Mouse (Mus musculus) neural tube, embryonic 13.5 days (tissue): ENCODE measurements around the gene Tmem131l. TPM values are rescaled to one million over a fixed set of nuclear protein-coding genes. Genes with fewer than 3 reads are reported as not detected.

Source experiments
- ATAC-seq: fragments of 200-750 bp; cut with Nextera tagmentation; 2 replicates; pipeline ENCODE4 v1.8.0; 2017; ENCODE audit warnings: low read depth, mild to moderate bottlenecking, moderate TSS enrichment, moderate library complexity
- H3K27ac ChIP-seq: fragments of 300-500 bp; sonication (generic); replicated peaks from 2 replicates; pipeline ENCODE4 v1.5.1; 2015; ENCODE audit warnings: moderate library complexity, mild to moderate bottlenecking, inconsistent platforms
- H3K27me3 ChIP-seq: fragments of 300-500 bp; sonication (generic); 2 replicates; pipeline ENCODE4 v1.6.1; 2015; ENCODE audit warnings: mild to moderate bottlenecking, inconsistent platforms
- H3K36me3 ChIP-seq: fragments of 300-500 bp; sonication (generic); 2 replicates; pipeline ENCODE4 v1.6.1; 2015; ENCODE audit warnings: mild to moderate bottlenecking, inconsistent platforms
- H3K4me1 ChIP-seq: fragments of 300-500 bp; sonication (generic); replicated peaks from 2 replicates; pipeline ENCODE4 v1.6.1; 2015; ENCODE audit warnings: inconsistent platforms
- H3K4me2 ChIP-seq: fragments of 300-500 bp; sonication (generic); 2 replicates; pipeline ENCODE4 v1.6.1; 2015; ENCODE audit warnings: inconsistent platforms, mild to moderate bottlenecking, moderate library complexity
- H3K4me3 ChIP-seq: fragments of 300-500 bp; sonication (generic); 2 replicates; pipeline ENCODE4 v1.5.1; 2015; ENCODE audit warnings: mild to moderate bottlenecking, inconsistent platforms
- H3K9ac ChIP-seq: fragments of 300-500 bp; sonication (generic); 2 replicates; pipeline ENCODE4 v1.6.1; 2015; ENCODE audit warnings: moderate library complexity, mild to moderate bottlenecking, inconsistent platforms
- H3K9me3 ChIP-seq: fragments of 300-500 bp; sonication (generic); 2 replicates; pipeline ENCODE4 v1.6.1; 2016; ENCODE audit warnings: inconsistent platforms
- WGBS: fragments of 180-500 bp; shearing (Covaris S2); methylation state at CpG from one replicate; pipeline ENCODE4 v1.1.7; 2015; 5-methylcytosine and 5-hydroxymethylcytosine counted together
- polyA plus RNA-seq: library from polyadenylated mRNA; unstranded; fragments of >200 nt; fragmentation: Nextera tagmentation; extraction: Ambion mirVana; gene quantifications from 2 replicates; pipeline ENCODE4 v1.2.1, GENCODE M21; 2015

Gene Tmem131l
- polyA plus RNA-seq, 1 experiment from 2014 or later, result 75.3 TPM

- Histone ChIP-seq H3K36me3 (0 out of 2 replicates have a peak, but pooled peaks cover 3% of the 10 kb centered on the region), H3K4me2 (peak overlapping the region; percentile 83), H3K27ac (peak overlapping the region; percentile 95), H3K4me3 (peak overlapping the region; percentile 89), H3K9me3 (no peaks in the 10 kb centered on the region), H3K9ac (peak overlapping the region; percentile 99), H3K4me1 (peaks cover 35% of the 10 kb centered on the region), H3K27me3 (no peaks in the 10 kb centered on the region; the same call in 1 of the 2 replicates)
- ATAC-seq, result peak; percentile 65
- 4% methylated on average over 23 of the region's 23 CpGs for WGBS
These were observed 604 bp upstream of the Tmem131l start for GRCm38 (mm10) chr3:84040476-84041082.

- 0 out of 2 replicates have a peak, but pooled peaks cover 3% of the 10 kb centered on the region for H3K36me3 ChIP-seq
- peaks cover 50% of the 10 kb centered on the region for H3K4me1 ChIP-seq
- peak overlapping the region; percentile 83 for H3K4me2 ChIP-seq
- no peaks in the 10 kb centered on the region for H3K27me3 ChIP-seq
- WGBS, result under 1% methylated on average over 42 of the region's 42 CpGs
- no peaks in the 10 kb centered on the region for H3K9me3 ChIP-seq
- peak overlapping the region; percentile 89 for H3K4me3 ChIP-seq
- peak overlapping the region; percentile 95 for H3K27ac ChIP-seq
- peak; percentile 48 for ATAC-seq
- H3K9ac ChIP-seq, result peak overlapping the region; percentile 99
These were observed 862 bp downstream of the Tmem131l start for GRCm38 (mm10) chr3:84038981-84039645.

- Histone ChIP-seq H3K9me3 (no peaks in the 10 kb centered on the region), H3K4me3 (peak overlapping the region; percentile 89), H3K27me3 (no peaks in the 10 kb centered on the region), H3K27ac (peak overlapping the region; percentile 95; the same call in 1 of the 2 replicates), H3K9ac (peak overlapping the region; percentile 99), H3K36me3 (0 out of 2 replicates have a peak, but pooled peaks cover 3% of the 10 kb centered on the region), H3K4me2 (peak overlapping the region; percentile 83), H3K4me1 (peaks cover 60% of the 10 kb centered on the region)
- 25% methylated on average over 1 of the region's 1 CpGs for WGBS
- no peak for ATAC-seq
These were observed 1.8 kb downstream of the Tmem131l start for GRCm38 (mm10) chr3:84038126-84038525.

GRCm38 (mm10) chr3:84037536-84037935 lies 2.4 kb downstream of the Tmem131l start:
- H3K9me3 ChIP-seq, result no peaks in the 10 kb centered on the region
- H3K9ac ChIP-seq, result peak overlapping the region; percentile 99
- no peaks in the 10 kb centered on the region for H3K27me3 ChIP-seq
- peaks cover 65% of the 10 kb centered on the region for H3K4me1 ChIP-seq
- no peak overlapping the region for H3K27ac ChIP-seq
- ATAC-seq, result no peak
- 0 out of 2 replicates have a peak, but pooled peaks cover 3% of the 10 kb centered on the region for H3K36me3 ChIP-seq
- peak overlapping the region; percentile 83 for H3K4me2 ChIP-seq
- peak overlapping the region; percentile 89 for H3K4me3 ChIP-seq
- WGBS, result 60% methylated on average over 3 of the region's 3 CpGs

- 0 out of 2 replicates have a peak, but pooled peaks cover 3% of the 10 kb centered on the region for H3K36me3 ChIP-seq
- no peak overlapping the region for H3K27ac ChIP-seq
- 89% methylated on average over 4 of the region's 4 CpGs for WGBS
- peak overlapping the region; percentile 83 for H3K4me2 ChIP-seq
- no peaks in the 10 kb centered on the region for H3K9me3 ChIP-seq
- no peak for ATAC-seq
- H3K4me3 ChIP-seq, result no peak overlapping the region
- H3K4me1 ChIP-seq, result peaks cover 68% of the 10 kb centered on the region
- no peak overlapping the region for H3K9ac ChIP-seq
- no peaks in the 10 kb centered on the region for H3K27me3 ChIP-seq
These were observed 3.1 kb downstream of the Tmem131l start for GRCm38 (mm10) chr3:84036866-84037265.

GRCm38 (mm10) chr3:84035728-84036364 lies 4.1 kb downstream of the Tmem131l start:
- H3K9me3 ChIP-seq, result no peaks in the 10 kb centered on the region
- H3K27me3 ChIP-seq, result no peaks in the 10 kb centered on the region
- 91% methylated on average over 6 of the region's 6 CpGs for WGBS
- H3K4me2 ChIP-seq, result peak overlapping the region; percentile 7; the same call in 1 of the 2 replicates
- ATAC-seq, result no peak
- peaks cover 67% of the 10 kb centered on the region for H3K4me1 ChIP-seq
- H3K9ac ChIP-seq, result no peak overlapping the region
- no peak overlapping the region for H3K4me3 ChIP-seq
- peaks cover 13% of the 10 kb centered on the region for H3K36me3 ChIP-seq
- H3K27ac ChIP-seq, result no peak overlapping the region

DNA sequence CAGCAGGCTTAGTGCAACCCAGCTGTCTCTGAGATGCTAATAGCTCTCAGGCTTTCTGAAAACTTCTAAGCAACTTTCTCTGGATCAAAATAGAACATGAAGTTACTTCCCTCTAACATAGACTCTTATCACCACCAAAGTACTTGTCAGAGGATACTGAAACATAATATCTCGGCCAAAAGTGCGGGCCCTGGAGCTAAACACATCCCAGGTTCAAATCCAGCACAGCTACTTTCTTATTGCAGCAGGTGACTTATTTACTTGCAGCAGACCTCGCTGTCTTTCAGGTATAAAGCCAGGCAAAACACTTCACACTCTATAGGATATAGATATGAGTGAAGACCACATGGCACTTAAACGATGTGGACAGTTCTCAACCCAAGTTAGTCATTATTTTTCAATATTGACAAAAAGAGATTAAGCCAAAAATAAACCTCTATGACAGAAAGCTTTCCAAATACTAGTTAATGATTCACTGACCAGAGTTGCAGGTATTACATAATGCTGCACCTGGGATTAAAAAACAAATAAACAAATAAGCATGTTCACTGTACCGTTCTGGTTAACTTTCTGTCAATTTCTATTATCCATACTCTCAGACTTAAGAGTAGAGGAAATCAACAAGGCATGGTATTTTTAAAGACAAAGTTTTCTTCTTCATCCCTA lies 5.7 kb downstream of the Tmem131l start:
- WGBS, result 88% methylated on average over 5 of the region's 5 CpGs
- ATAC-seq, result no peak
- H3K9ac ChIP-seq, result no peak overlapping the region
- peaks cover 24% of the 10 kb centered on the region for H3K36me3 ChIP-seq
- peaks cover 61% of the 10 kb centered on the region for H3K4me1 ChIP-seq
- H3K27ac ChIP-seq, result no peak overlapping the region
- no peak overlapping the region for H3K4me2 ChIP-seq
- no peaks in the 10 kb centered on the region for H3K9me3 ChIP-seq
- H3K4me3 ChIP-seq, result no peak overlapping the region
- no peaks in the 10 kb centered on the region for H3K27me3 ChIP-seq

DNA sequence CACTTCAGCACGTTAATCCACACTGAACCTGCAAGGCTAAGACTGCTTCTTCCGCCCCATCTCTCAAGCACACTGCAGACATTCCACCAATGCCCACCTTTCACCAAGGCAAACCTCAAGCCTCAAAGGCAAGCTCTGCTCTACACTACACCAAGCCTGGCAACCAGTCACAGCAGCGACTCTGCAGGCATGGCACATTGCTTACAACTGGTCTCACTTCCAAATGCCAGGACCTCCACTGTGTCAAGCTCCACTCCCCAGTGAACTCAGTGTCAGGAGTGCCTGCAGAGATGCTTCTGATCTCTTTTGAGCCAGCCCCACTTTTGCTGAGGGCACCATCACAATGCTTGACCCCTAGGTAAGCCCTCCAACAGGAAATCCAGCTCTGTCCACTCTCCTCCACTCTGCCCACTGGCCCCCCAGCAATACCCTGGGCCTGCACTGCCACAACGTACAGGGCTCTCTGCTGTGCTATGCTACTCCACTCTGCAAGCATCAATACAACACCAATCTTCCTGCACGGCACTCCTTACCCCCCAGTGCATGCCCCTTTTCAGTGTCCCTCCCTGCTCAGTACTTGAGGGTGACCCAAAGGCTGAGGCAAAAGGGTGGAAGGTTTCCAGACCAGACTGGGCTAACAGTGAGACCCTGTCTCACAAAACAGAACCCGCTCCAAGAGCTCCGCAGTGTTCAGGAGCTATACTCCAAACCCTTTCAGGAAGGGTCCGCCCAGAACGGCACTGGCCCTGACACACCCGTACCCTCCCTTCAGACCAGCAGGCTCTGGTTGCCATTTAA lies 6.8 kb downstream of the Tmem131l start:
- Histone ChIP-seq H3K4me3 (no peak overlapping the region), H3K9me3 (no peaks in the 10 kb centered on the region), H3K4me2 (0 out of 2 replicates have a peak overlapping the region, but pooled peaks have one; percentile 11), H3K27me3 (no peaks in the 10 kb centered on the region), H3K27ac (no peak overlapping the region), H3K36me3 (peaks cover 33% of the 10 kb centered on the region), H3K9ac (no peak overlapping the region), H3K4me1 (peaks cover 63% of the 10 kb centered on the region)
- no peak for ATAC-seq
- 74% methylated on average over 10 of the region's 10 CpGs for WGBS

GRCm38 (mm10) chr3:84032419-84032818 lies 7.6 kb downstream of the Tmem131l start:
- Histone ChIP-seq H3K9me3 (no peaks in the 10 kb centered on the region), H3K36me3 (peaks cover 36% of the 10 kb centered on the region), H3K27me3 (no peaks in the 10 kb centered on the region), H3K27ac (no peak overlapping the region), H3K4me1 (peaks cover 62% of the 10 kb centered on the region), H3K9ac (no peak overlapping the region), H3K4me2 (no peak overlapping the region), H3K4me3 (no peak overlapping the region)
- no peak for ATAC-seq
- 87% methylated on average over 5 of the region's 5 CpGs for WGBS

DNA sequence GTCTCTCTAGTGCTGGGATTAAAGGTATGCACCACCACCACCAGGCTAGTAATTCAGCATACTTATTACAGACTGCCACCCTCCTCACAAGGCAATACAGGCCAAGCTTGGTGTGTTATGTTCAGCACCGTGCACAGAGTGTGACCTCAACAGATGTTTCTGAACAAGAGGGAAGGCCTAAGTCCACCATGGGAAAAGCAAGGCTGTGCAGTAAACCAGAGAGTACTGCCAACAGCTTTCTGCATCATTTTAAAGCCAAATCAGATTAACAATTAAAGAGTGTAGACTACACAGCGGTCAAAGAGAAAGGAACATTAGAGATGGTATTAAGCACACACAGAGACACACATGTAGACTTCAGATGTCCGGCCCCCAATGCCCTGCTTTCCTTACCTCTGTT lies 8.8 kb downstream of the Tmem131l start:
- Histone ChIP-seq H3K9me3 (no peaks in the 10 kb centered on the region), H3K4me2 (no peak overlapping the region), H3K27ac (no peak overlapping the region), H3K4me3 (no peak overlapping the region), H3K9ac (no peak overlapping the region), H3K36me3 (peaks cover 39% of the 10 kb centered on the region), H3K4me1 (peaks cover 60% of the 10 kb centered on the region), H3K27me3 (no peaks in the 10 kb centered on the region)
- WGBS, result 84% methylated on average over 3 of the region's 3 CpGs
- ATAC-seq, result no peak

DNA sequence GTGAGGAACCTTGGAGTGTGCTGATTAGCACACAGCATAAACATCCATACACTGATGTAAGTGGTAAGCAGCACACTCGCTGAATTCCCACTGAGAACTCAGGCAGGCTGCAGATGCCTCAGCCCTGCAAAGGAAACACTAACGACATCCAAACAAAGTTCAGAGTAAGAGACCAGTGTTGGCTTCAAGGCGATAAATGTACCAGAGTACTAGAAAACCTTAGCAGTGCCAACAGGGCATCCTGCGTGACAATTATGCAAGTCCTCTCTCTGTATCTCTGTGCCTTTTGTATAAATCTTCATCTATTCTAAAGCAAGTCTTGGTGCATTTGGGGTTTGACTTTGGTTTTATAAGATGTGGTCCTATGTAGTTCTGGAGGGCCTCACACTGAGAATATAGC lies 11.0 kb downstream of the Tmem131l start:
- WGBS, result 83% methylated on average over 4 of the region's 4 CpGs
- no peak overlapping the region for H3K4me2 ChIP-seq
- no peaks in the 10 kb centered on the region for H3K27me3 ChIP-seq
- H3K36me3 ChIP-seq, result peaks cover 39% of the 10 kb centered on the region
- no peaks in the 10 kb centered on the region for H3K9me3 ChIP-seq
- H3K4me1 ChIP-seq, result peaks cover 57% of the 10 kb centered on the region
- H3K4me3 ChIP-seq, result no peak overlapping the region
- ATAC-seq, result no peak
- H3K9ac ChIP-seq, result no peak overlapping the region
- H3K27ac ChIP-seq, result no peak overlapping the region
